Mouse (Mus musculus) forebrain, embryonic 10.5 days (tissue): Measurements from ENCODE around the gene Akirin2. TPM values are rescaled to one million over a fixed set of nuclear protein-coding genes. Genes with fewer than 3 reads are reported as not detected.
"Not testable (repeated sequence)": the region's sequence is repeated elsewhere in the genome, so short reads cannot be mapped to it uniquely, and the experiment has no call there.

Experiments used
- DNase-seq: peaks from one replicate; pipeline ENCODE4 v3.0.0-alpha.2; 2017; ENCODE audit warnings: low spot score; ENCODE audit errors: extremely low spot score
- H3K27ac ChIP-seq: fragments of 300-500 bp; sonication (generic); 2 replicates; pipeline ENCODE4 v1.5.1; 2016; ENCODE audit warnings: mild to moderate bottlenecking
- H3K27me3 ChIP-seq: fragments of 300-500 bp; sonication (generic); 2 replicates; pipeline ENCODE4 v1.6.1; 2016; ENCODE audit warnings: mild to moderate bottlenecking; ENCODE audit not compliant: poor library complexity, severe bottlenecking
- H3K36me3 ChIP-seq: fragments of 300-500 bp; sonication (generic); replicated peaks from 2 replicates; pipeline ENCODE4 v1.6.1; 2016; ENCODE audit warnings: mild to moderate bottlenecking, moderate library complexity
- H3K4me1 ChIP-seq: fragments of 300-500 bp; sonication (generic); 2 replicates; pipeline ENCODE4 v1.6.1; 2016
- H3K4me3 ChIP-seq: fragments of 300-500 bp; sonication (generic); 2 replicates; pipeline ENCODE4 v1.5.1; 2016; ENCODE audit warnings: mild to moderate bottlenecking, moderate library complexity
- H3K9me3 ChIP-seq: fragments of 300-500 bp; sonication (generic); 2 replicates; pipeline ENCODE4 v1.6.1; 2016; ENCODE audit warnings: mild to moderate bottlenecking, moderate library complexity
- WGBS: fragments of 180-500 bp; shearing (Covaris S2); methylation state at CpG from one replicate; pipeline ENCODE4 v1.1.7; 2016; 5-methylcytosine and 5-hydroxymethylcytosine counted together
- polyA plus RNA-seq: library from polyadenylated mRNA; unstranded; fragments of >200 nt; fragmentation: Nextera tagmentation; extraction: Ambion mirVana; gene quantifications from 2 replicates; pipeline ENCODE4 v1.2.1, GENCODE M21; 2016

The Akirin2 gene
- polyA plus RNA-seq, 1 experiment from 2014 or later: 44.6 TPM

- no peak for DNase-seq
- Histone ChIP-seq H3K4me3 (no peak overlapping the region), H3K9me3 (no peaks in the 10 kb centered on the region), H3K36me3 (peaks cover 18% of the 10 kb centered on the region), H3K4me1 (peaks cover 51% of the 10 kb centered on the region), H3K27ac (no peak overlapping the region), H3K27me3 (no peaks in the 10 kb centered on the region)
Observed at GRCm38 (mm10) chr4:34556183-34556582, 5.4 kb downstream of the Akirin2 start.

GRCm38 (mm10) chr4:34560971-34561370 lies 10.2 kb downstream of the Akirin2 start:
- peaks cover 16% of the 10 kb centered on the region for H3K4me1 ChIP-seq
- H3K36me3 ChIP-seq: peaks cover 43% of the 10 kb centered on the region
- no peaks in the 10 kb centered on the region for H3K27me3 ChIP-seq
- DNase-seq: peak; percentile 31
- no peak overlapping the region for H3K27ac ChIP-seq
- 59% methylated on average over 4 of the region's 4 CpGs for WGBS
- no peaks in the 10 kb centered on the region for H3K9me3 ChIP-seq
- H3K4me3 ChIP-seq: no peak overlapping the region

- 91% methylated on average over 6 of the region's 6 CpGs for WGBS
- Histone ChIP-seq H3K27me3 (no peaks in the 10 kb centered on the region), H3K9me3 (no peaks in the 10 kb centered on the region), H3K27ac (no peak overlapping the region), H3K36me3 (peaks cover 90% of the 10 kb centered on the region), H3K4me3 (no peak overlapping the region), H3K4me1 (peaks cover 3% of the 10 kb centered on the region; the same call in 1 of the 2 replicates)
- DNase-seq: no peak
Observed at GRCm38 (mm10) chr4:34566226-34566625, 15.5 kb downstream of the Akirin2 start.

- H3K27me3 ChIP-seq: no peaks in the 10 kb centered on the region
- H3K27ac ChIP-seq: no peak overlapping the region
- DNase-seq: no peak
- H3K36me3 ChIP-seq: peaks cover 100% of the 10 kb centered on the region
- H3K4me1 ChIP-seq: no peaks in the 10 kb centered on the region
- no peak overlapping the region for H3K4me3 ChIP-seq
- 90% methylated on average over 2 of the region's 2 CpGs for WGBS
- no peaks in the 10 kb centered on the region for H3K9me3 ChIP-seq
Observed at GRCm38 (mm10) chr4:34572876-34573275, 22.1 kb downstream of the Akirin2 start.

GRCm38 (mm10) chr4:34577028-34577427 lies 26.3 kb downstream of the Akirin2 start:
- Histone ChIP-seq H3K9me3 (no peaks in the 10 kb centered on the region), H3K27ac (no peak overlapping the region), H3K4me1 (no peaks in the 10 kb centered on the region), H3K36me3 (peaks cover 100% of the 10 kb centered on the region), H3K4me3 (no peak overlapping the region), H3K27me3 (no peaks in the 10 kb centered on the region)
- WGBS: 93% methylated on average over 2 of the region's 2 CpGs
- DNase-seq: no peak

GRCm38 (mm10) chr4:34579215-34579614 lies 28.5 kb downstream of the Akirin2 start:
- WGBS: 97% methylated on average over 1 of the region's 1 CpGs

GRCm38 (mm10) chr4:34581489-34581888 lies 30.8 kb downstream of the Akirin2 start:
- 86% methylated on average over 1 of the region's 1 CpGs for WGBS
- DNase-seq, H3K4me1 ChIP-seq, H3K4me3 ChIP-seq, H3K9me3 ChIP-seq, H3K27ac ChIP-seq, H3K27me3 ChIP-seq: not testable (repeated sequence)
- peaks cover 97% of the 10 kb centered on the region for H3K36me3 ChIP-seq

More at GRCm38 (mm10) chr4:34579215-34579614, 28.5 kb downstream of the Akirin2 start:
- Histone ChIP-seq H3K9me3 (no peaks in the 10 kb centered on the region), H3K36me3 (peaks cover 100% of the 10 kb centered on the region), H3K27ac (no peak overlapping the region), H3K4me1 (no peaks in the 10 kb centered on the region), H3K27me3 (no peaks in the 10 kb centered on the region), H3K4me3 (no peak overlapping the region)
- DNase-seq: no peak

GRCm38 (mm10) chr4:34581990-34582389 lies 31.3 kb downstream of the Akirin2 start:
- H3K4me1 ChIP-seq: no peaks in the 10 kb centered on the region
- no peaks in the 10 kb centered on the region for H3K27me3 ChIP-seq
- no peak overlapping the region for H3K4me3 ChIP-seq
- H3K27ac ChIP-seq: no peak overlapping the region
- no peak for DNase-seq
- 84% methylated on average over 7 of the region's 7 CpGs for WGBS
- peaks cover 95% of the 10 kb centered on the region for H3K36me3 ChIP-seq
- no peaks in the 10 kb centered on the region for H3K9me3 ChIP-seq

GRCm38 (mm10) chr4:34582476-34582875 lies 31.7 kb downstream of the Akirin2 start:
- Histone ChIP-seq H3K27ac (no peak overlapping the region), H3K36me3 (peaks cover 95% of the 10 kb centered on the region), H3K27me3 (no peaks in the 10 kb centered on the region), H3K9me3 (no peaks in the 10 kb centered on the region), H3K4me3 (no peak overlapping the region), H3K4me1 (no peaks in the 10 kb centered on the region)
- DNase-seq: no peak
- WGBS: 81% methylated on average over 5 of the region's 5 CpGs

- no peak overlapping the region for H3K27ac ChIP-seq
- 94% methylated on average over 3 of the region's 3 CpGs for whole genome bisulfite sequencing
- H3K36me3 ChIP-seq: peaks cover 88% of the 10 kb centered on the region
- no peaks in the 10 kb centered on the region for H3K27me3 ChIP-seq
- H3K4me3 ChIP-seq: no peak overlapping the region
- no peak for DNase-seq
- H3K4me1 ChIP-seq: no peaks in the 10 kb centered on the region
- no peaks in the 10 kb centered on the region for H3K9me3 ChIP-seq
Observed at GRCm38 (mm10) chr4:34583427-34583826, 32.7 kb downstream of the Akirin2 start.

- no peak for DNase-seq
- peaks cover 84% of the 10 kb centered on the region for H3K36me3 ChIP-seq
- no peak overlapping the region for H3K27ac ChIP-seq
- 87% methylated on average over 7 of the region's 7 CpGs for WGBS
- H3K27me3 ChIP-seq: no peaks in the 10 kb centered on the region
- no peaks in the 10 kb centered on the region for H3K4me1 ChIP-seq
- no peaks in the 10 kb centered on the region for H3K9me3 ChIP-seq
- no peak overlapping the region for H3K4me3 ChIP-seq
Observed at GRCm38 (mm10) chr4:34584871-34585607, 34.3 kb downstream of the Akirin2 start.

GRCm38 (mm10) chr4:34603123-34603522 lies 52.4 kb downstream of the Akirin2 start:
- DNase-seq: no peak
- no peak overlapping the region for H3K4me3 ChIP-seq
- H3K27me3 ChIP-seq: no peaks in the 10 kb centered on the region
- H3K9me3 ChIP-seq: no peaks in the 10 kb centered on the region
- no peaks in the 10 kb centered on the region for H3K4me1 ChIP-seq
- no peak overlapping the region for H3K27ac ChIP-seq
- WGBS: 95% methylated on average over 6 of the region's 6 CpGs
- H3K36me3 ChIP-seq: peaks cover 91% of the 10 kb centered on the region

GRCm38 (mm10) chr4:34606658-34607057 lies 55.9 kb downstream of the Akirin2 start:
- peaks cover 82% of the 10 kb centered on the region for H3K36me3 ChIP-seq
- no peaks in the 10 kb centered on the region for H3K27me3 ChIP-seq
- no peak overlapping the region for H3K27ac ChIP-seq
- no peak for DNase-seq
- H3K4me1 ChIP-seq: no peaks in the 10 kb centered on the region
- H3K9me3 ChIP-seq: no peaks in the 10 kb centered on the region
- no peak overlapping the region for H3K4me3 ChIP-seq
- WGBS: 94% methylated on average over 10 of the region's 10 CpGs
